Mouse (Mus musculus) megakaryocyte, embryonic 14.5 days (primary cell): ENCODE results near the gene Hoxd12.

Experiments
- FLI1 ChIP-seq: IDR thresholded peaks from 2 replicates; pipeline ENCODE4 v1.6.1; 2012; ENCODE audit warnings: low read length, inconsistent platforms, mixed read lengths
- GATA1 ChIP-seq: IDR thresholded peaks from 3 replicates; pipeline ENCODE4 v1.6.1; 2012; ENCODE audit warnings: mixed read lengths, low read length, inconsistent platforms, borderline replicate concordance

DNA sequence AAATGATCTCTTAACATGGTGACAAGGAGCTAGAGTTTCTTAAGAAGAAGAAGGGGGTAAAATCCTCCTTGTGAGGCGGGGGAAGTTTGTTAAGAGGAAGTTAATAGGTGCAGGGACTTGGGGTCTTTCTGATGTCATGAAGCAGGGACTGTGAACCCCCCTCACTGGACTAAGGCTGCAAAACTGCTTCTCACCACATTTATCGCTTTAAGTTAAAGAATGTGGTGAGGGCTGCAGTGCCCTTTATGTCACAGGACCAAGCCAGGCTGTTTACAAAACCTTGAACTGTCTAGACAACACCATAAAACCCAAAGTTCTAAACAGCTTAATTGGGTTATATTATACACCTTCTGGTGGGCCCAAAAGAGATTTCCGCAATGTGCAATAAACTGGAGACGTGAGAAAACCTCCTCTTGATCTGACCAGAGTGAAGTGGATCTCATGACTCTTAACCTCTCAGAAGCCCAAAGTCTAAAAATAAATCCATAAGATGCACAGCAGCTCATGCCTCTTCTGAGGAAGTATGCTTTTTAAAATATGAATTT is 10.3 kb downstream of the Hoxd12 start:
- TF ChIP-seq GATA1 (no peak), FLI1 (no peak)
